Mouse (Mus musculus) adrenal gland, postnatal 25 days (tissue): ENCODE data around the gene Slc7a9. TPM values are rescaled to one million over a fixed set of nuclear protein-coding genes. Genes with fewer than 3 reads are reported as not detected.

Experiments
- DNase-seq: peaks from one replicate; pipeline ENCODE4 v3.0.0; 2021; ENCODE audit warnings: mixed read lengths
- long read RNA-seq: library from polyadenylated mRNA; stranded (forward); transcript quantifications from one replicate; pipeline ENCODE4 v2.0.0, GENCODE M21; 2021
- total RNA-seq: library from RNA; stranded (reverse); gene quantifications from 2 replicates; pipeline ENCODE4 v1.2.3, GENCODE M21; 2021

Slc7a9 gene
- total RNA-seq = not detected in 2 replicates
- long read RNA-seq = 0 reads

DNA sequence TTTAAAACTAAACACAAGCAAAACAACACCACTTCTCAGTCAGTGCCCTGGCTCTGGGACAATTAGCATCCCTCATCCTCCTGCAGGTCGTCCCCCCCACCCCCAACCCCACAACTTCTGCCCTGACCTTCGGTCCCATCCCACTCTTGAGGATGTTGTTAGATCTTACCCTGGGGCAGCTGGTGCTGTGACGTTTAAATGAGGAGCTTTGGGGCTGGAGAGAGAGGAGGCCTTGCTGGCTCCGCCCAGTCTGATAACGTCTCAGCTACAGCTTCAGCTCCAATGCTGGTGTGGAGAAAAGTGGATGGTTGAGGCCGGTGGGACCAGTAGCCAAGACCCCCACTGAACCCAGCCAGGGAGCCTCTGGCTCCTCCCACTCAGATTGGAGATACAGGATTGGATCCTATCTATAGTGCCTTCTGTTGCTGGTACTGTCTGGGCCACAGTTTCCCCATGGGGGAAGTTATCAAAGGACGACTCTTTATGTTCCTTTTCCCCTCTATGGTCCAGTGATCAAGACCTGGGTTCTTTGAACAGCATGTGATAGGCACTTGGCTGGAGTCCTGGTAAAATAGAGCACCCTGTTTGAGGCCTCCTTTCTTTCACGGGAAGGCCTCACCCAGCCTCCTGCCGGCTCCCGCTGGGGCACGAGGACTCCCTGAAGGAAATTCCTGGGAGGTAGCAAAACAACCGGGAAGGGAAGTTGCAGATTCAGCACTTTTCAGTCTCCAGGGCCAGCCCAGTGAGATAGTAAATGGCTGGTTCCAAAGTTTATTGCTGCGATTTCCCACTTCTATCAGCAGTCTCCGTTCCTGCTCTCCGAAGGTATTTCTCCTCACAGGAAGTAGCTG is at the start of gene Slc7a9:
TSS of gene Slc7a9 (plus strand) at position 801 of the 851 bp plus-strand sequence.
- no peak for DNase-seq

DNA sequence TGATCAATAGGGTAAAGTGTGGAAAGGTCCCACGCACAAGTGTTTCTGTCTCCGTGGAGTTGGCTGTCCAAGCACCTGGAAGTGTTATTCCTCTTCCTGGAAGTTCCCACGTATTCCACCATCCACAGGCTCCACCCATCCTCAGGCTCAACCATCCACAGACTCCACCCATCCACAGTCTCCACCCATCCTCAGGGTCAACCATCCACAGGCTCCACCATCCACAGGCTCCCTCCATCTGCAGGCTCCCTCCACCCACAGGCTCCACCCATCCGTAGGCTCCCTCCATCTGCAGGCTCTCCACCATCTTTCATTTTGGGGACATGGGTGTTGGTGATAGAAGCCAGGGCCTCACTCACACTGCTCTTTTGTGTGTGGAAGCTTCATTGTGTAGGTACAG is 47.4 kb upstream of the Slc7a9 start:
- no peak for DNase-seq

DNA sequence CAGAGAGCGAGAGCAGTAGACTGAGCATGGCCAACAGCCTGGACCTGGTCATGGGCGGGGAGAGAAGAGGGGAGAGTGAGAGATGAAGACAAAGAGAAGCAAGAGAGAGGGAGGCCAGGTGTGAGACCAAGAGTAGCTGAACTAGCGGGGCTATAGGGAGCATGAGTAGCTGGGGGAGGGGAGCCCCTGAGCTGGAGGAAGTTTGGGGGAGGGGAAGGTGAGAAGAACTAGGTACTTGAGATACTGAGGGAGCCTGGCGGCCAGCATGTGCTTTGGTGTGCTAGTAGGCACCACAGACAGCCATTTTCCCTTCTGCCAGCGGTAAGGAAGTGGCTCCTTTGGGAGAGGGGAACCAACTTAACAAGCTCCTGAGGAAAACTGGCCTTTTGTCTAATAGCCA is 33.4 kb upstream of the Slc7a9 start:
- no peak for DNase-seq

DNA sequence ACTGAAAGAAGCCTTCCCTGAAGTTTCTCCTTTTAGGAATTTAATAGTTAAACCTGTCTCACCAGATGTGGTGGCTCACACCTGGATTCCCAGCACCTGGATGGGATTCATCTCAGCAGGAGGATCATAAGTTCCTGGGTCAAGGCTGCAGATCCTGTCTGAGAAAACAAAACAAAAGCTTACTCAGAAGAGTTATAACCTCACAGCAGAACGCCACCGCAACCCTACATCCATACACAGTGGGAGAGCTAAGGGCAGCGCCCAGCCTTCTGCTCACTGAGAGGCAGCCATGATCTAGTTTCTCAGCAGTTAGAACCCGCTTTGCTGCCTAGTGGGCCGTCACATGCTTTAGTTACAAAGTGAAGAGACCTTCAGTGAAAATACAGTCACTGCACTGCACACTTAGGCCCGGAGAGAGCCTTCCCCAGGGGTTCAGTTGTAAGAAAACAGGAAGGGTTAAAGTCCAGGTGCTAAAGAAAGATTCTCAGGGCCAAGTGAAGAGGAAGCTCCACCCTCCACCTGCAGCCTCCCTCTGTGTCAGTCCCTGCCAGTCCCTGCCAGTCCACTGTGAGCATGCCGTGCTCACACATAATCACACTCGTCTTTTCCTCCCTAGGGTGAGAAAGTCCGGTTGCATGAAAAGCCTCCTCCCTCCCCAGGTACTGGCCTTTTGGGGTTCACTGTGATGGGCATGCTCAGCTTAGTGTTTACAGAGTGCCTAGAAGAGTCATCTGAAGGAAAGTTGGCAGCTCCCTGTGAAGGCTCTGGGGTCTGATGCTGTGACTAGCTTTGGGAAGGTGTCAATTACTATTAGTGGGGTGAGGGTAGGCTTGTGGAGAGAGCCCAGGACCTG is 32.6 kb upstream of the Slc7a9 start:
- no peak for DNase-seq

DNA sequence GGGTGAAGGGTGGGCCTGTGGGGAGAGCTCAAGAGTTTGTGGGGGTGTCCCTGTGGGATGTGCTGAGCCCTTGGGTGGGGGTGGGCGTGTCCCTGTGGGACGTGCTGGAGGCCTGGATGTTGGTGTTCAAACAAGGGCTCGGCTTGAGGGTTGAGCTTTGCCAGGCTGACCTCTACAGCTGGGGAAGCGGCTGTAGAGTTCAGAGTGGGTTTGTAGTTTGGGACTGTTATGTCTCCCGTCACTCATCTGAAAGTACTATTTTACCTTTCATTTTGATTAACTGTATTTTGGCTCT is 32.0 kb upstream of the Slc7a9 start:
- DNase-seq = no peak

DNA sequence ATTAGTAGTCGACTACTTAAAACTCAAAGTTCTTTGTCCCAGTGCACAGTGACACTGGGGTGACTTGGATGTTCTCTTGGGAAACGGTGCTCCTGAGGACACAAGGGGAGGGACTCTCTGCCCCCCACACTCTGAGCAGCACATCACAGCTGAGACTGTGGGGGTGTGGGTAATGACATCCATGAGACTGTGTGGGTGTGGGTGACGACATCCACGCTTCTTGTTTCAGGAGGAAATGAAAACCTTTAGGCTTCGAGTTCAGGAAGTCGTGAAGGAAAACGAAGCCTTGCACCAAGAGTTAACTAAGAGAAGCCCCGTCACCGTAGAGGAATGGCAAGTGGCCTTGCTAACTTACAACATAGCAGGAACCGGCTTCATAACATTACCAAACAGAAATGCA is 25.5 kb upstream of the Slc7a9 start:
- DNase-seq = no peak

DNA sequence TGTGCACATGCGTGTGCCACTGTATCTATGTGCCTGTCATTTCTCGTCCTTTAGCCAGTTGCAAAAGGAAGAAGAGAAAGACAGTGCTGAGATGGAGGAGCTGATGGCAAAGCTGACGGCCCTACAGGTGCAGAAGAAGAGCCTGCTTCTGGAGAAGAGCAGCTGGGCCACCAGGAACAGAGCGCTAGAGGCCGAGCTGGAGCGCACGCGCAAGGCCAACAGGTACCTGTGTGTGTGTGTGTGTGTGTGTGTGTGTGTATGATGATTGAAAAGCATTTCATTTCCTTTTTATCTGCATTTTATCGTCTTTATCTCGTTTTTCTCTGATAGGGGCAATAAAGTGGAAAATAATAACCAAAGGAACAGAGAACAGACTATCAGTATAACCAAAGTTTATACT is 20.4 kb upstream of the Slc7a9 start:
- DNase-seq = no peak

DNA sequence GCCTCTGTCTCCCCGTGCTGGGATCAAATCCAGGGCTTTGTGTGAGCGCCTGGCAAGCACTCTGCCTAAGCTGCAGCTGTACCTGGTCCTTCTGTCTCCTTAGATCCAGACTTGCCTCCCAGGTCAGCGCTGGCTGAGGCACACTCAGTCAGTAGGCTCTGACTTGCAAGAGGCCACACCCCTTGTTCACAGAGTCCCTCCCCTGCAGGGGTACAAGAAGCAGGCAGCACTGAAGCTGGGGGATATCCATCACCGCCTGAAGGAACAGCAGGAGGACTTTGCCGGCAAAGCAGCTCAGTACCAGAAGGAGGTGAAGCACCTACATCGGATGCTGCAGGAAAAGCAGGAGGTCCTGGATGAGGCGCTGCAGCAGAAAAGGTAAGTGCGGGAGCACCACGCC is 13.3 kb upstream of the Slc7a9 start:
- DNase-seq = no peak

DNA sequence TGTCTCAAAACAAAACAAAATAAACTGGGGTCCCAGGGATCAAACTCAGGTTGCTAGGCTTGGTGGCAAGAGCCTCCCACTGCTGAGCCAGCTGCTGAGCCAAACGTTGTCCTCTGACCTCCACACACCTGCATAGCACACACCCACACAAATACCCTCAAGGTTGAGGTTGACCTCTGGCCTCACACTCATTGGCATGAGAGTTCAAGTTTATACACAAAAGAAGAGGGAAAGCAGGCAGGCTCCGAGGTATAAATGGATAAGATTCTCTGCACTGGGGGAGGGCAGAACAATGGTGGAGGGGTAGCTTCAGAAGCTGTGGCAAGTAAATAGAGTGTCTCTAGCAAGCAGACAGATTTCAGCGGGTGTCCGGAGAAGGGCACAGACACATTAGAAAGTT is 1.1 kb upstream of the Slc7a9 start:
- no peak for DNase-seq

DNA sequence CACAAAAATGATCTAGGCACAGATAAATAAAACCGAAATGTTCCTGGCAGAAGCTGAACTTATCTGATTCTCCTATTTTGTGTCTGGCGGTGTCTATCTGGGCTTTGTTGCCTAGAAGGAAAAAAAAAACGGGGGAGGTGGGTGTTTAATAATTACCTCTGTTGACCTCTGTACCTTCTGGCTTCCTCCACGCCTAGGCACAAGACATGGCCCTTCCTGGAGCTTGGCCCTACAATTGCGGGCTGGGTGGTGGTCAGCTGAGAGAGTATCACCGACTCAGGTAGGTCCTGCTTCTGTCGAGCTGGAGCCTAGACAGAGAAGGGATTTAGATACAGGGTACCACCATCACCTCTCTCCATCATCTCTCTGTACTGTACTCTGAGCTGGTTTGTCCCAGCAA is 271 bp downstream of the Slc7a9 start:
- DNase-seq = no peak

DNA sequence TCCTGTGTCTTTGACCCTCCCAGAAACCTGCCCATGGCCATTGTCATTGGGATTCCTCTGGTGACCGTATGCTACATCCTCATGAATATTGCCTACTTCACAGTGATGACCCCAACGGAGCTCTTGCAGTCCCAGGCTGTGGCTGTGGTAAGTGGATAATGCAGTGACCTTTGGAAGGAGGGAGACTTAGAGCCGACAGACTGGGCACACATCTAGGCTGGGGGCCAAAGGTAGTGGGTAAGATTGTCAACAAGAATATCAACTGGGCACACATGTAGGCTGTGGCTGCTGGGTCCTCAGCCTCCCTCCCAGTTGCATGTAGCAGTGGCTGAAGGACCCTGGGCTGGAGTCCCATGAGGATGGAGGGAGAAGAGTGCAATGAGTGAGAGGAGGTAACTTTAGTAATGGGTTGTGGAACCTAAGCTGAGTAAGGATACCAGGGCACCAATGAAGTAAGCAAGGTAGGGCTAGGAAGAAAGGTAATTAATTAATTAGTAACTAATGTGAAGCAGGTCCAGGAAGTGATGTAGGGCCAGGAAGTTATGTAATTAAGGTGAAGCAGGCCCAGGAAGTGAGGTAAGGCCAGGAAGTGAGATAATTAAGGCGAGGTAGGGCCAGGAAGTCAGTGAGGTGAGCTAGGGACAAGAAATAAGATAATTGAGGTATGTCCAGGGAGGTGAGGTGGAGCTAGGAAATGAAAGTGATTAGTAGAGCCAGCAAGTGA is 7.7 kb downstream of the Slc7a9 start:
- DNase-seq = no peak

DNA sequence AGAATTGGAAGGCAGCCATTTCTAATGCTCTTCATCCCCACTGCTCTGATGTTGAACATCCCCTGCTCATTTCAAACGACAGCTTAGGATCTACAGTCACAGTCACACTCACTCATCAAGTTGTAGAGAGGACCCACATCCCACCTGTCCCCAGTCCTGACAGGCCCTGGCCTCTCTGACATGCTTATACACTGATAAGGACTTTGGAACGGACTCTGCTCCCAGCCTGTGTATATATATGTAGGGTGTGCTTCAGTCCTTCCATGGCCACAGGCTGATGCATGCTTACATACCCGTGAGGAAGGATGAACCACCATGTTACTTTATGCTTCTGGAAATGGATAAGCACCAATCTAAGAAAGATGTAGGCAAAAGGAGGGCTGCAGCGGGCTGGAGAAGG is 12.4 kb downstream of the Slc7a9 start:
- no peak for DNase-seq

DNA sequence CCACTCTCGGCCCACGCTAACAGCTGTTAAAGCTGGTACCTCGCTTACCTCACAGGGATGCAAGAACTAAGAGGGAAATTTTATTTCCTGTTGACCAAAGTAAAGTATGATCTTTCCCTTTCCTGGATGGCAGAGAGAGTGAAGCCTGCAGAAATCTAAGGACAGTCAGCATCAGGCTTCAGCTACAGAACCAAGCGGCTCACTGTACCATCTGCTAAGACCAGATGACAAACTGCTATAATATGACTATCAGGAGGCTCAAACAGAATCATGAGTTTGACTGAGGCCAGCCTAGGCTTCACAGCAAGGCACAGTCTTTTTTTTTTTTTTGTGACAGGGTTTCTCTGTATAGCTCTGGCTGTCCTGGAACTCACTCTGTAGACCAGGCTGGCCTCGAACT is 16.4 kb downstream of the Slc7a9 start:
- no peak for DNase-seq

DNA sequence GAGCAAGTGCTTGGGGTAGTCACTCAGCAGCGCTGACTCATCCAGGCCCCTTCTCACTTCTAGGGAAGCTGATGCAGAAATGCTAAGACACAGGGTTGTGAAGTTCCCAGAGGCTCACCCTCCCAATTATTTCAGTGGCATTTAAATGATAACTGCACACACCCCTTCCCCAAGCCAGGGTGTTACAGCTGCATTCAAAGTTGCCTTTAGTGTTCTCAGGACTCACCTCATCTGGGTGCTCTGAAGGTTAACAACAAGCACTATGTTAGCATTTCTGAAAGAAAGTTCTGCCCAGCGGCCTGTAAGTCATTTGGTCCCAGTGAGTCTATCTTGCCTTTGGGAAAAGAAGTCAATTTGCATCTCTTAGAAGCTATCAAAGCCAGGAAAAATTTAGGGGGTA is 19.3 kb downstream of the Slc7a9 start:
- no peak for DNase-seq

DNA sequence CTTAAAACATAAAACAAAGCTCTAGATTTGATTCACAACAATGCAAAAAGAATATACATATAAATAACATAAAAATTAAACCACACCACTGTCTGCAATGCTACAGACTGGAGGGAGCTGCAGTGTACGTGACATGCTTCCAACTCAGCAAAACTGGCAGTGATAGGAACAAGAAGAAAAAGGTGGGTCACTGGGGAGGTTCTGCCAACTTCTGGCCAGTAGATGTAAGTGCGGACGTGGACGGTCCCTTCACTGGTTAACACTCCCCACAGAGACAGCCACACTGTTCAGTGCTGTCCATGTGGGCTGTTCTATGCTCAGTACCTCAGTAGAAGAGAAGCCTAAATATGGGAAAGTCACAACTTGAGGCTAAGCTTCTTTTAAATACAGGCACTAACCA is 22.2 kb downstream of the Slc7a9 start:
- DNase-seq = no peak

DNA sequence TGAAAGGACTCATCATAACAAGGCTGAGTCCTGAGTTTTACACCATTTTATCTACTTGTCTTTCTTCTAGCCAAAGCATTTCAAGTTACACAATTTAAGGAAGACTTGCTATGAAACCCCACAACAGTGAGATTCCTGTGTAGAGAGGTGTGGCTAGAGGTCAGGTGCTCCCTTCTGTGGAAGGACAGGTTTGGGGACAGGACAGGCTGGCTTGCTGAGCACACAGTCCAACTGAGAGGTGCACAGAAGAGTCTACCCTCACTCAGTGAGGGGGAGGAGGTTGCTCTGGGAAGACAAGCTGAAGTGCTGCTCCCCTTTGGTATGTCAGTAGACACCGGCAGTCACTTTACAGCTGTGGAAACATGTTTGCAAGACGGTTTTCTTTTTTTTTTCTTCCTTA is 27.9 kb downstream of the Slc7a9 start:
- no peak for DNase-seq

DNA sequence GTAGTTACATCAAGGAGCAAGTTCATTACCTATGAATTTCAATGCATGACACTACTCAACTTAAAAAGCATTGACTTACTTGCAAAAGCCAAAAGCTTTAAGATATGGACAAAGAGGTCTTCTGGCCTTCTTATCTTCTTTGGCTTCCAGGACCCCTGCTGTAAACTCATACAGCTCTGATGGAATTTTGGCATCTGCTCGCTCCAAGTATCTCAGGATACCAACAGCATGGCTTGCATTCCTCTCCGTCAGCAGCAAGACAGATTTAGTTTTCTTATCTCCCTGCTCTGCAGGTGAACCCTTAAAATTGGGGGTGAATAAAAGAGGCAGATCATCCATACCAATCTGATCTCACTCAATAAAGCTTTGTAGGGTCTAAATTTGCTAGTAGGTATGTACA is 36.5 kb downstream of the Slc7a9 start:
- no peak for DNase-seq

DNA sequence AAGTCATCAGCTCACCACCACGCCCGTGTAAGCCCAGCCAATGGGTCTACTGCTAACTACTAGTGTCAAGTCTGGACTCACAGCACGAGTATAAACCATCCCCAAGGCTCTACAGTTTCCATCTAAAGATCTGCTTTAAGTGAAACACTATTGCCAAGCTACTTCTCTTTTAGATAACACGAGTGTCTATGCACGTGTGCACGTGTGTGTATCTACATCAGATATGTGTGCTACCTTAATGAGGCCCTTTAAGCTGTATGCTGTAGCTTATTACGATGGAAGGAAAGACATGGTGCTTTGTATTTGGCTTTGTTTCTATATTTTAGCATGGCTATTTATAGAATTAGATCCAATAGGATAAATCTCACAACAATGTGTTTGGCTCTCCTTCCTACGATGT is 38.0 kb downstream of the Slc7a9 start:
- no peak for DNase-seq

DNA sequence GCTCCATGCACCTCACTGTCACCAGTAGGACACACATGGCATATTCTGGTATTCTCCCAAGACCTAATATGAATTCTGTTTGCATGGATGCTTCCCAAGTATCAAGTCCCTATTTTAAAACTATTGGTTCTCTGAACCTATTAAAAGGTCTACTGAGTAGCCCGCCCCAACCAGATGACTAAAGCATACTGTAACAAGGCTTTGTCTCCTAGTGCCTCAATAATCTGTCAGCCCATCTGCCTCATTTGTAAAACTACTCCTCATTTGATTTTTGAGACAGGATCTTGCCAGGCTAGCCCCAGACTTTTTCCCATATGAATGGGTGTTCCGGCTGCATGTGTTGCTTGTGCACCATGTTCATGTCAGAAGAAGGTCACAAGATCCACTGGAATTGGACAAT is 41.6 kb downstream of the Slc7a9 start:
- no peak for DNase-seq

DNA sequence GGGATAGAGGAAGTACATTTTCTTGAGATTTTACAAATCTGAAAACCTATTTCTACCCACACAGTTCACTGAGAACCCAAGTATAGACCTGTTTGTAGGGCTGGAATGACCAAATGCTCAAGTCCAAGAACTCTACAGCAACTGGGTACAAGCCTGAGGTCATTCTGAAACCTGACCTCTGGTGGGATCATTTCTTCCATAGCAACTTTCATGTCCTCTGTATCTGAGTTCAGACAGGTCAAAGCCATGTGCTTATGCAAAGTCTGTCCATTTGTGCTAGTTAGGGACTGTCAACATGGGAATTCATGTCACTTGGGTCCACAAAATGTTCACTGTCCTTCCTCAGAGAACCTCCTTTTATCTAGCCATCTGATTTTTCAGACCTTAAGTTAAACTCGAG is 42.4 kb downstream of the Slc7a9 start:
- DNase-seq = no peak

DNA sequence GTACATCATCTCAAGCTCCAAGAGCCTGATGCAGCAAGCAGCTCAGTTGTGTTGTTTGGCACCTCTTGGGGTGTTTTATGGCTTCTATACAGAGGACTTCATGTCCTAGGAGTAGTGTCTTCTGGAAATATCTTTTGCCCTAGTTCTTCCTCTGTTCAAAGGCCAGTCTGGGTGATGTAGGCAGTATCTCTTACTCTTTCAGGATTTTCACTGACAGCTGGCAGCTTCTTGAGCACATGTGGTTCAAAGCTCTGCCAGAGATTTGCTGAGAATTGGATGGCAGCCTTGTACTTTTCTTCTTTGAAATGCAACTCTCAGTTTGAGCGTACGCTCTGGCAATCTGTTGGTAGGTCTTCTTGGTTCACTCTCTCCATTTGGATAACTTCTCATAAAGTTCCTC is 48.9 kb downstream of the Slc7a9 start:
- no peak for DNase-seq

DNA sequence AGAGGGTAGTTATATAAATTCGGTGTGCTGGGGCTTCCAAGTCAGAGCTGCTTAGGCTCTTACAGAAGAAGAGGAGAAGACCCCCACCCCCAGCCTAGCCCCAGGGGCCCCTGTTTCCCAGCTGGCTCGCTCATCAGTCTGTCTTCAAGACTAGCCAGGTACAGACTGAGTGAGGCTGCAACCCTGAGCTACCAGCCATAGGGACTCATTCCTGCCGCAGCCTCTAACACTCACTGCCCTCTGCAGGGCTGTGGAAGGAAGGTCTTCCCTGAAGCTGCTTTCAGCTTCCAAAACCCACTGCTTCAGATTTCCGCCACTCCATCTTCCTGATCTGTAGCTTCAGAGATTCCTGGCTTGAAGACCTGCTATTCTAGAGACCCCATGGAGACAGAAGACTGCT is 53.4 kb downstream of the Slc7a9 start:
- no peak for DNase-seq
